Mouse (Mus musculus) adrenal gland, postnatal 36 days (tissue): ENCODE data around the gene Wdfy3. TPM values are rescaled to one million over a fixed set of nuclear protein-coding genes. Genes with fewer than 3 reads are reported as not detected.

Experiments
- DNase-seq, 2 experiments: peaks; one replicate each; pipeline ENCODE4 v3.0.0; 2021; ENCODE audit warnings: mixed read lengths in 1 of 2
- total RNA-seq, 2 experiments: library from RNA; stranded (reverse); gene quantifications; 2 replicates each; pipeline ENCODE4 v1.2.3; 2021

The Wdfy3 gene
- total RNA-seq, 2 experiments from 2014 or later, result 41.5 to 51.1 TPM

GRCm38 (mm10) chr5:101832042-101832441, 237.7 kb downstream of the Wdfy3 start:
- DNase-seq, result no peak

DNA sequence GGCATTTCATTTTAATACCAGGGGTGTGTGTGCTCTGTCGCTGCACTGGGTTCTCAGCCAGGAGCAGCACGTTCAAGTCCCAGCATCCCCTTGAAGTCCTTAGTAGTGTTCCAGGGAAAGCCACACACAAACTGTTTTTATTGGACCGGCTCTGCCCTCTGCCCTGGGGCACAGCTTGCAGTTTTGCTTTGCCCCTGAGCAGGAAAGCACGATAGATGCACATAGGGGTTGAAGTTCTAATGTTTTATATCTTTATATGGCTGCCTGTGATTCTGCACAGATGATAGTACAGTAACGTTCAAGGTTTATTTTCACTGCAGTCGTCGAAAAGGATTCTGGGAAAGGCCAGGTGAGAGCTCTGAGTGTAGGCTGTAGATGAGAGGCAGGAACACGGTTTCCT, 239.5 kb downstream of the Wdfy3 start:
- DNase-seq, result no peak

DNA sequence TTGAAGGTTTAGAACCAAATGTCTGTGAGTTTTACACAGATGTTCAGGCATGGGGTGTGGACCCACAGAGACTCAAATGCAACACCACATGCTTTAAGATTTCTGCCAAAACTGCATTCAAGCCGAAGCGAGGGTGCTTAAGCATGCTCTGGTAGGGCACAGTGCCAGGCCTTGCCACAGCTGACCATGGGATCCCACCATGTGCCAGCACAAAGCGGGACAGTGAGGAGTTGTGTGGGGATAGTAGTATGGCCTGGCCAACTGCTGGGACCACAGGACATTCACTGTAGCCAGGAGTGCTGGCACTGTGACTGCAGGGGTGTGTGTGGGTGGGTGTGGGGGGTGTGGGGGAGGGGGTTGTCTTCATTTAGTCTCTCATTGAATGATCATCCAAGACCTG, 240.8 kb downstream of the Wdfy3 start:
- no peak for DNase-seq

DNA sequence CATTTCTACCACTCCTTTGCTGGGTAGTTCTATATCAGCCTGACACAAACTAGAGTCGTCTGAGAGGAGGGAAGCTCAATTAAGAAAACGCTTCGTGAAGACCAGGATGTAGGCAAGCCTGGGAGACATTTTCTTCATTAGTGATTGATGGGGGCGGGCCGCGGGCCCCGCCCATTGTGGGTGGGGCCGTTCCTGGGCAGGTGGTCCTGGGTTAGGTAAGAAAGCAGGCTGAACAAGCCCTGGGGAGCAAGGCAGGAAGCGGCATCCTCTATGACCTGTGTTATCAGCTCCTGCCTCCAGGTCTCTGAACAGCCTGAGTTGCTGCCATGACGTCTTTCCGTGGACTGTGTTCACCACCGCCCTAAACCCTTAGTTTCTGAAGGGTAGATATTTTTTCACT, 242.2 kb downstream of the Wdfy3 start:
- DNase-seq, result no peak

DNA sequence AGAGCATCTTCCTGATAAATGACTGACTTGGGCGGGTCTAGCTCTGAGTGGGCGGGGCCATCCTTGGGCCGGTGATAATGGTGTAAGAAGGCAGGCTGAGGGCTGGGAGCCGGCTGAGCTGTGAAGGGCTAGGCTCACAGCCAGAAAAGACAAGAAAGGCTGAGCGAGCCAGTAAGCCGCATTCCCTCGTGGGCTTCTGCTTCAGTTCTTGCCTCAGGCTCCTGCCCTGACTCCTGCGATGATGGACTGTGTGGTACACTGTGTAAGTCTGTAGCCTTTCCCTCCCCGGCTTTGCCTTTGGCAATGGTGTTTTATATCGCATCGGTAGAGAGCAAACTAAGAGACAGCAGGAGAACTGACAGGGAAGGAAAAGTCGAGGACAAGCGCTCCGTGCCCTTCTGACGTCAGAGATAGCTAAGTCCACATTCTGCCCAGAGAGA, 243.2 kb downstream of the Wdfy3 start:
- DNase-seq, result peak; percentile 70 to 73

DNA sequence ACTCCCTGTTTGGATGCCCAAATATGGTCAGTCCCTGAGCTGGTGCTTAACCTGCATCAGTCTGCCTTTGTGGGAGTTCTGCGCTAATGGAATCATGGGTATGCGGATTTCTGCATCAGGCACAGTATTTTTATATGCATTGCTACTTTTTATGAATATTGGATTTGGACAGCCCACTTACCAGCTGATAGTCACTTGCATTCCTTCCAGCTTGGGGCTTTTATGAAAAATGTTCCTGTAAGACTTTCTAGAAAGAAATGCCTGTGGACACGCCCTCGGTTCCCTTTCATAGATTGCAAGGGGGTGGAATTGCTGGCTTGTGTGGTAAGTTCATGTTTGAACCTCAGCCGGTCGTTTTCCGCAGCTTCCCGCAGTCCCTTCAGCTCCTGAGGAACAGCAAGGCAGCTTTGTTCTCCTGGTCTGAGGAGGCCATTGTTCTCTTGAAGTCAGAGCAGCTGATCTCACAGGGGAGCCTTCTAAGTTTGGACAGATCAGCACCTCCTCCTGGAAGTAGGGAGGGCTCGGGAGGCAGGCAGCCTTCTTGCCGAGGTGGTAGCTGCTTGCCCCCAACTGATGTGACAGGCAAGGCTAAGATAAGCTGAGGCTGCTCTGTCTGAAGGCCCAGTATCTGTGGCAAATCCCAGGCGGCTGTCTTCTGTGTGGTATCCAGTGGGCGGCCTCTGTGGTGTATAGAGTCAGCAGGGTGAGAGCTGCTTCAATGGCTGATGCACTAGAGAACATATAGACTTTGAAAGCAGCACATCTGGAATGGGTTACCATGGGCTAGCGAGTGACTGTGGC, 244.4 kb downstream of the Wdfy3 start:
- no peak for DNase-seq

DNA sequence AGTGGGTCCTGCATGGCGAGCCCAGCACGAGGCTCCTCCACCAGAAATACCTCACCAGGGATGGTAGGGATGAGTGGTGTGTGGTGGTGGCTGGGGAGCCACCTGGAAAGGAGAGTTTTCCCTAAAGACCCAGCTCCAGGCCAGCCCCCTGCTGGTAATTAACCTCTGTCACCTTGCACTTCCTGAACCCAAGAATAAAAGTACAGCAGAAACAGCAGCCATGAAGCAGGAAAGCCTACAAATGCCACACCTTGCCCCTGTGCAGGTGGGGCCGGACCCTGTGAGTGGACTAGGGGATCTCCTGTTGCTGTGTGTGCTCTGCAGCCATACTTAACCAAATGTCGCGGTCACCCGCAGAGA, 247.4 kb downstream of the Wdfy3 start:
- DNase-seq, result no peak

DNA sequence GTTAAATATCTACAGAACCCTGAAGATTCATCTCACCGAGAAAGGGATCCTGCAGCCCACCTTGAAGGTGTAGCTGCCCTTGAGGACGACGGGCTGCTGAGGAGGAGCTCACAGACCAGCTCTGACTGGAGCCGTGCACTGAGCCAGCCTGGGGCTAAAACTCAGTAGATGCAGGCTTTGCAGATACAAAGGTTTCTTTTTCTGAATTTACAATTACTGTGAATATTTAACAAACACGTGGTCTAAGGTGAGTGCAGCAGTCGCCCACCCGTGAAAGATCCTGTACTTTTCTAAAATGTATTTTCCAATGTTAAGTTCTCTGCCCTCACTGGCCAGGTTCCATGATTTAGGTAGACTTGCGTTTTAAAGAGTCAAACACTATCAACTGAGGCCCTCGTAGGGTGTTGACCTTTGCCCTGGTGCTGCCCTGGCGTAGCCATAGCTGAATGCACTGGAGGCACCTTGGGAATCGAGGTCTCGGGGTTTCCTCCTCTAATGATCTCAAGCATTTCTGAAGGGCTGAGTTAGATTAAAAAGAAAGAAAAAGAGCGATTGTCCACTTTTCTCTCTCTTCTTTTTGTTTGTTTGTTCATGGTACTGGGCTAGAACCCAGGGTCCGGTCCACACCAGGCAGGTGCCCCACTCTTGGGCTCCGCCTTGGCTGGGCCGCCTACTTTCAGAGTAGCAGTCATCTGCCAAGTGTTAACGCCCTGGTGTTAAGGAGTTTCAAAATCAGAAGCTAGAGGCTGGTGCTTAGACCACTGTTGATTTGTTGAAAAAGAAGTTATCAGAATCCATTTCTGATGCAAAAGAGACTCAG, 248.0 kb downstream of the Wdfy3 start:
- DNase-seq, result no peak

GRCm38 (mm10) chr5:101821052-101821451, 248.7 kb downstream of the Wdfy3 start:
- DNase-seq, result no peak

GRCm38 (mm10) chr5:101819844-101820243, 249.9 kb downstream of the Wdfy3 start:
- DNase-seq, result peak in 1 of 2 experiments; percentile 19

- DNase-seq, result no peak
These were observed 250.5 kb downstream of the Wdfy3 start for GRCm38 (mm10) chr5:101819216-101819615.

GRCm38 (mm10) chr5:101816822-101817221, 252.9 kb downstream of the Wdfy3 start:
- no peak for DNase-seq

DNA sequence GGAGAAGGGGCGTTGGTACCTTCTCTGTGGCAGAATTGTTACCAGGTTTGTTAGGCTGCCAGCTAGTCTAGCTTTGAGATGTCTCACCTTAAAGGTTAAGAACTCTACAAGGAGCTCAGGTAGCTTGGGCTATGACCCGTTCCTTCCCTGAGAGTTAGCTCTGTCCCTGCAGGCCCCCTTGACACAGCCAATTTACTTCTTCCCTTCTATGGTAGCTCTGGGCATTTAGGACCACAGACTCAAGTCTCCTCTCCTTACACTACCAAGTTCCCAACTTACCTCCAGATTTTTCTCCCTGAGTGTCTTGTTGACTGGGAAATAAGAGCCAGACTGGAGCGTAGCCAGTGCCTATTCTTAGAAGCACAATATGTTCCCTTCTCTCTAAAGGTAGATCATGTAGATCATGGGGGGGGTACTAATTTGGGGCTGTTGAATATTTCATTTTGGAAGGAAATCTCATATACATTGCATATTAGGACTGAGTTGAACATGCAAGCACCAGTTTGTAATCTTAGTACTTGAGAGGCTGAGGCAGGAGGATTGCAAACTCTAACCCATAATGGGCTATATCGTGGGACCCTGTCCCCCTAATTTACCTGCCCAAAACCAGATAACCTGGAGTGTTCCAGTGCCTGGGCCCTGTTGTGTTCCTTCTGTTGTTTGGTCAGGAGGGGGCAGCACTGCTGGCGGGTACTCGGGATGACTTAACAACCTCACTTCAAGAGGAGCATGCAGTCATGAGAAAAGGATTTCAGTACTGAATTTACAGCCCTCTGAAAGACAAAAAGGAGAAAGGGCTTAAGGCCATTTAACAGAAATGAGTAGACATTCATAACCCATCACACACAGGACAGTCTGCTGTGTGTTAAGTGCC, 258.2 kb downstream of the Wdfy3 start:
- DNase-seq, result no peak

DNA sequence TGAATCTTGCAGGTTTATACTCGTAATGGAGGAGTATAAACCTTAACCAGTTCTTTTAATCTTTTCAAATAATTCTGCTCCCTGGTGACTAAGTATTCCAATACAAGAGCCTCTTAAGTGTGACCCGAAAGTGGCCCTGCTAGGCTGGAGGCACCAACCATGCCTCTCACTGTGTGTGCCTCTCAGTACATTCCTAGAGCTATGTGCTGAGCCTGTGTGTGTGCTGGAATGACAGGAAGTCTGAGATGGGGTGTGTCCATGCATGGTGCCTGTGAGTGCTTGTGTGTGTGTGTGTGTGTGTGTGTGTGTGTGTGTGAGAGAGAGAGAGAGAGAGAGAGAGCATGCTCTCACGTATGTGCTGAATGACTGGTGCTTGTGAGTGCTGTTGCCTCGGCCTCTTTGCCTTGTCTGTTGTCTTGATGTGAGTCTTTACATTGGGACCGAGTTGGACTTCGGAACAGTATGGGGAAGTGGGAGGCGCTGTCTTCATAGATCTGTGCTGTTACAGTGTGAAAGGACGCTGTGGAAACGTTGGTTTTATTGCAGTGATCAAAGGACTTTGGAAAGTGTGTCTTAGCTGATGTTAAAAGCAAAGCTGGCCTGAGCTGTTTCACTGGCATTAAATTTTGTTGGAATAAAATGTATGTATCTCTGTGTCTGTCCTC, 267.2 kb downstream of the Wdfy3 start:
- no peak for DNase-seq

GRCm38 (mm10) chr5:101801891-101802290, 267.8 kb downstream of the Wdfy3 start:
- DNase-seq, result no peak

DNA sequence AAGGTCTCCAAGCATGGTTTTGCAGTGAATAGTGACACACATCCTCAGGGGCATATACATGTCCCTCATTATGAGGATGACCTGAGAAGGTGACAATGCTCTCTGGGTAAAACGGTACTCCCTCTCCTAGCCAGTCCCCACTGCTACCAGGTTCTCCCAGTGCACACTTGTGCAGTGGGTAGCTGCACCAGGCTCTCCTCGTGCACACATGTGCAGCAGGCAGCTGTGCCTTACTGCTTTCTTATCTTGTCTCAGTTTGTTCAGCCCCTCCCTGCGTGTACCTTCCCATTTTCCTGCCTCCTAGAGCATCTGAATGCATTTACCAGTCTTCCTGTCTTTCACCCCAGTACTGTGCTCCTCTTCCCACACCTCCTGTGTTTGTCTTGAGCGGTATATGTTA, 277.1 kb downstream of the Wdfy3 start:
- DNase-seq, result no peak

DNA sequence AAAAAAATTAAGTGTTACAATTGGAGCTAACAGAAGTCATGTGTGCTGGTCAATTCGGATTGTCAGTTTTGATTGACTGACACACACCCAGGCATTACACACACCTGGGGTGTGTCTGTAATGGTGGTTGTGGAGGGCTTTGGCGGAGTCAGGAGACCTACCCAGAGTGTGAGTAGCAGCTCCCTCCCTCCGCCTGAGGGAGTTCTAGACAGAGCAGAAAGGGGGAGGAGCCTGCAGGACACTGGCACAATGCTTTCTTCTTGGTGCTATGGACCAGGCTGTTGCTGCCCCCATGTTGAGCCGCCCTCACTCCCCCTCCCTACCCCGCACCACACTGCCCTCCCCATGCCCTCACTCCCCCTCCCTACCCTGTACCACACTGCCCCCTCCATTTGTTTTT, 279.2 kb downstream of the Wdfy3 start:
- DNase-seq, result no peak

DNA sequence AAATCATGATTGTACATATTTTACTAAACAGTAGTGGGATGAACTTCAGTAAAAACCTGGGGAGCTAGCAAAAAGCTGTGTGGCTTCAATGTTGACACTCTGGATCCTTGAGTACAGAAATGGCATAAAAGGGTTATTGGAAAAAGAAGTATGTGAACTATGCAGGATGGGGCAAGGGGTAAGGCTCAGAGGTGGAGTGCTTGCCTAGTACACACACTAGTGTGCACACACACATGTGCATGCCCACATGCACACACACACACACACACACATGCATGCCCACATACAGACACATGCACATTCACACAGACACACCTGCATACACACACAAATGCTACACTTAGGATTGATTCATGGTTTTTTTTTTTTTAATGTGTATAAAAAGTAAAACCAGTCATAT, 280.0 kb downstream of the Wdfy3 start:
- DNase-seq, result no peak

GRCm38 (mm10) chr5:101785921-101786614, 283.7 kb downstream of the Wdfy3 start:
- DNase-seq, result no peak

- no peak for DNase-seq
These were observed 284.9 kb downstream of the Wdfy3 start for GRCm38 (mm10) chr5:101784787-101785186.

- no peak for DNase-seq
These were observed 285.4 kb downstream of the Wdfy3 start for GRCm38 (mm10) chr5:101784328-101784727.
